Mouse (Mus musculus) cerebellum, adult (tissue): ENCODE results near the gene Gm47959.
A peak's percentile ranks its signal among the peaks of the same experiment; 100 is the strongest.

Experiments used
- ATAC-seq: cut with Nextera tagmentation; 2 replicates; pipeline ENCODE4 v1.9.2; 2017; ENCODE audit warnings: mild to moderate bottlenecking, moderate library complexity, mixed read lengths; ENCODE audit not compliant: insufficient number of reproducible peaks, low FRiP score, low TSS enrichment

Gene Gm47959

DNA sequence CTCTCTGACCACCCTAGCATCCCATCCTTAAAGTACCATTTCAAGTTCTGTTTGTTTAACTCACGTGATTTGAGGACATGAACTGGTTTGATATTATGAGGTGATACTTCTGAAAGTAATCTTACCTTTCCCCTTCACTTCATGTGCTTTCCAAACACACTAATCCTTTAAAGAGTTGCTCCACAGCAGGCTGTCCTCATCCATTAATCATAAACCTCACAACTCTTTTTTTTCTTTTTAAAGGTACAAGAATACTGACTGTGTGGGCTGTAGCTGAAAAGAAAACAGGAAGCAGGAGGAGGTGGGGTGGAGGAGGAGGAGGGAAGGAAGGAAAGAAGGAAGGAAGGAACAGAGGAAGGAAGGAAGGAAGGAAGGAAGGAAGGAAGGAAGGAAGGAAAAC is 31.6 kb downstream of the Gm47959 start:
- no peak for ATAC-seq

GRCm38 (mm10) chr1:83032508-83032907 is 32.2 kb downstream of the Gm47959 start:
- no peak for ATAC-seq

DNA sequence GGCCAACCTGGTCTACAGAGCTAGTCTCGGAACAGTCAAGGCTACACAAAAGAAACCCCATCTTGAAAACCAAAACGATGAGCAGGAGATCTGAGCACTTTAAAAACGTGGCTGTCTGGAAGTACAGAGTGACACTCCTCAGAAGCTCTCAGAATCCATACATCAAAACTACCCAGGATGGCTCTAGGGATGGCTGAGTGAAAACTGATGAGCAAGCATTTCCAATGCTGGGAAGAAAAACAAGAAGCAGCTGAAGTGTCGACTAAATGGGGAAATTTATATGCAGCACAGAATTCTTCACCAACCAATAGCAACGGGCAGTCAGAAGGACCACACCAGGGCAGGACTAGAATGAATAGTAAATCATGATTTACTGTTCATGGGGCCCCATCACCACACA is 34.2 kb downstream of the Gm47959 start:
- no peak for ATAC-seq

DNA sequence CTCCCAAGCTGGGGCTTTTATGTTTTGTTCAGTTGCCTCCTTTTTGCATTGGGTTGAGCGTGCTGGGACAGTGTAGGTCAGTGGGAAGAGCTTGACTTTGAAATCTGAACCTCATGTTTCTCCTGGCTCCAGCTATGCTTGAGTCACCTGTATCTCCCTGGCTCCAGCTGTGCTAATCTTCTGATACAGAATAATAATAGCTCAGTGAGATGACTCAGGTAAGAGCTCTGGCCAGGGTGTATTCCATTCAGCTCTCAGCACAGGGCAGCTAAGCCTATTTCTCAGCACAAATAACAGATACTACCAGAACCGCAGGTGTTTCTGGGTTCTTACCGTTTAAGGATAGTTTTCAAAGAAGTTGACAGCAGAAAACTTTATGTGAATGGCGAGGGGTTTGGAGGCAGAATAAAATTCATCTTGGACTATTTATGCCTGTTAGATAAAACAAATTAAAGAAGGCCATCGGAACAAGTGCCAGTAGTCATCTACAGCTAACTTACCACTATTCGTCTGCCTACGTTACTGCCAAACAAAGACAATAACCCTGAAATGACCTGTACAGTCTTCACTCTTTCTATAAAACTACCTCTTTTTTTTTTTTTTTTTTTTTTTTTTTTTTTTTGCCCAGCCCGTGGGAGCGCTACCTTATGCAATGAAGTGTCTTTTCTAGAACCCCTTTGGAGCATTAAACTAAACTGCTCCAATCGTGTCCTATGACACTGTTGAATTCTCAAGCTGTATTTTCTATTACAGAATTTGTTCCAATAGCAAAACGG is 36.7 kb downstream of the Gm47959 start:
- no peak for ATAC-seq

GRCm38 (mm10) chr1:83038109-83038672 is 37.8 kb downstream of the Gm47959 start, which contains the start of gene Slc19a3:
TSS of gene Slc19a3 (minus strand) at chr1:83038448.
- peak; percentile 95 for ATAC-seq

- ATAC-seq, result no peak
Measured at GRCm38 (mm10) chr1:83039080-83039479, 38.7 kb downstream of the Gm47959 start.

DNA sequence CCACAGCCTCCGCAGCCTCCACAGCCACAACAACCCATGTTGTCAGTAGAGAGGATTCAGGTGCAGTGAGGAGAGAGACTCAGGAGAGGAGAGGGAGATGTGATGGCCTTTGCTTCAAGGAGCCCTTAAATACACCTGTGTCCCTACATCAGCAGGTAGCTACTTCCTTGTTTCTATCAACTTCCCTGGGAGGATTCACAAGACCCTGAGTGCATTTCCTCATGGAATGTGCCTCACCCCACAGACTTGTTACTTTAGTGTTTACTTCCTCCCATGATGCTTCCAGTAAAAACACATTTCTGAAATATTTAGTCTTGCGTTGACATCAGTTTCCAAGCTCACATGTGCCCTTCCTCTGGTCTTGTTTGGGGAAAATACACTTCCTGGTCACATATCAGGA is 42.0 kb downstream of the Gm47959 start, which contains the start of gene Krtap28-10:
Gene Krtap28-10, minus strand, starts transcription at position 101 of the 400 bp plus-strand sequence.
- ATAC-seq, result no peak

GRCm38 (mm10) chr1:83044882-83045427 is 44.6 kb downstream of the Gm47959 start, which contains the start of gene Gm47969:
TSS of gene Gm47969 (plus strand) at chr1:83044932.
- no peak for ATAC-seq
